In the genomic region with DNA sequence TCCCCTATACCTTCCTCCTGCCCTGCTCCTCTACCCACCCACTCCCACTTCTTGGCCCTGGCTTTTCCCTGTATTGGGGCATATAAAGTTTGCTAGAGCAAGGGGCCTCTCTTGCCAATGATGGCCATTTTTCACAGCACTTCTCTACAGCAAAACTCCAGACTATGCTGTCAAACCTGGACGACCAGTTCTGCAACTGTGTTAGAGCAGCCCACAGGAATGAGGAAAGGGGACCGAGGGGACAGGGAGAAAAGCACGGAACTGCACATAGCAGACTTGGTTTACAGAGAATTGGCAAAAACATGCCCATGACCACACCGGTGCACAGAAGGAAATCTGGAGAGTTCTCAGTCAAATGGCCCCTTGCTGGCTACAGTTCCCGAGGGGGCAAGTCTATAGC, we compare ENCODE assay signal across 22 mouse cellular contexts.
DNase-seq lines count a peak whose midpoint lies in the region; ATAC-seq and TF ChIP-seq lines count a peak whose summit lies in the region.
"Had no signal": no experiment of that assay in that cellular context is flagged by ENCODE, and none has a peak within 500 bp of the region (broad histone marks: within the 10 kb centered on the region; RNA-seq: fewer than 3 reads in every experiment).

No protein-coding gene starts in this region.

- no peak for TF ChIP-seq EP300 in stomach, postnatal 0 days (optimal IDR thresholded peaks at IDR 0.05)

- H3K27ac ChIP-seq in kidney, embryonic 14.5 days (ENCODE audit: low read depth, low read length): peak overlapping the region; percentile 11; the same call in 1 of the 2 replicates
- no peak overlapping the region for H3K27ac ChIP-seq in lung, embryonic 14.5 days (ENCODE audit: low read depth)
- H3K27ac ChIP-seq in embryonic facial prominence, embryonic 14.5 days (replicated peaks; ENCODE audit: low read depth, low read length): no peak overlapping the region
- no peak overlapping the region; the same call in 1 of the 2 replicates for H3K27ac ChIP-seq in stomach, postnatal 0 days (replicated peaks)
- H3K27ac ChIP-seq in intestine, postnatal 0 days (ENCODE audit: low read depth, low read length): no peak overlapping the region
- H3K27ac ChIP-seq: forebrain, embryonic 13.5 days; heart, embryonic 13.5 days; hindbrain, embryonic 14.5 days; intestine, embryonic 15.5 days; midbrain, embryonic 10.5 days had no signal

- no peak for TF ChIP-seq CTCF in lung, embryonic 14.5 days (IDR thresholded peaks at IDR 0.05; ENCODE audit: low read depth)
- no peak for TF ChIP-seq CTCF in stomach, postnatal 0 days (IDR thresholded peaks at IDR 0.05; ENCODE audit: low read depth)
- no peak for TF ChIP-seq CTCF in intestine, postnatal 0 days (IDR thresholded peaks at IDR 0.05; ENCODE audit: low read depth)

- WGBS in kidney, embryonic 14.5 days: 70% methylated on average over 5 of the region's 5 CpGs
- 56% methylated on average over 5 of the region's 5 CpGs for WGBS in lung, embryonic 14.5 days
- 75% methylated on average over 5 of the region's 5 CpGs for WGBS in embryonic facial prominence, embryonic 14.5 days
- 52% methylated on average over 5 of the region's 5 CpGs for WGBS in stomach, postnatal 0 days
- WGBS in intestine, postnatal 0 days: 56% methylated on average over 5 of the region's 5 CpGs

- no peak overlapping the region for H3K9ac ChIP-seq in kidney, embryonic 14.5 days (ENCODE audit: low read depth, low read length)
- no peak overlapping the region for H3K9ac ChIP-seq in lung, embryonic 14.5 days
- H3K9ac ChIP-seq in embryonic facial prominence, embryonic 14.5 days (ENCODE audit: low read depth, low read length): no peak overlapping the region
- H3K9ac ChIP-seq in stomach, postnatal 0 days (ENCODE audit: low read length): no peak overlapping the region
- H3K9ac ChIP-seq in intestine, postnatal 0 days (ENCODE audit: low read depth, low read length): no peak overlapping the region
- H3K9ac ChIP-seq: forebrain, embryonic 13.5 days; heart, embryonic 13.5 days; hindbrain, embryonic 14.5 days; intestine, embryonic 15.5 days had no signal

- no peaks in the 10 kb centered on the region for H3K9me3 ChIP-seq in kidney, embryonic 14.5 days (ENCODE audit: control insufficient read depth, low read length)
- H3K9me3 ChIP-seq in lung, embryonic 14.5 days (ENCODE audit: low read depth, low read length): no peaks in the 10 kb centered on the region
- no peaks in the 10 kb centered on the region for H3K9me3 ChIP-seq in embryonic facial prominence, embryonic 14.5 days (ENCODE audit: control insufficient read depth, low read length)
- H3K9me3 ChIP-seq in stomach, postnatal 0 days (ENCODE audit: control insufficient read depth, low read length): no peaks in the 10 kb centered on the region
- no peaks in the 10 kb centered on the region for H3K9me3 ChIP-seq in intestine, postnatal 0 days (ENCODE audit: control insufficient read depth)
- H3K9me3 ChIP-seq: forebrain, embryonic 13.5 days; heart, embryonic 13.5 days; intestine, embryonic 15.5 days; midbrain, embryonic 10.5 days had no signal

- no peaks in the 10 kb centered on the region for H3K36me3 ChIP-seq in kidney, embryonic 14.5 days (ENCODE audit: control insufficient read depth, insufficient read depth, low read length)
- H3K36me3 ChIP-seq in lung, embryonic 14.5 days (ENCODE audit: insufficient read depth): no peaks in the 10 kb centered on the region
- no peaks in the 10 kb centered on the region for H3K36me3 ChIP-seq in embryonic facial prominence, embryonic 14.5 days (ENCODE audit: control insufficient read depth, insufficient read depth, low read length)
- no peaks in the 10 kb centered on the region for H3K36me3 ChIP-seq in stomach, postnatal 0 days (ENCODE audit: control insufficient read depth, insufficient read depth, low read length)
- H3K36me3 ChIP-seq in intestine, postnatal 0 days (ENCODE audit: control insufficient read depth, insufficient read depth): no peaks in the 10 kb centered on the region
- H3K36me3 ChIP-seq: G1E; heart, embryonic 13.5 days; intestine, embryonic 15.5 days; midbrain, embryonic 10.5 days had no signal

- no peak for ATAC-seq in kidney, embryonic 14.5 days (ENCODE audit: low FRiP score, low TSS enrichment)
- ATAC-seq in lung, embryonic 14.5 days (ENCODE audit: insufficient read depth): peak; percentile 54
- peak; percentile 77; the same call in 1 of the 2 replicates for ATAC-seq in embryonic facial prominence, embryonic 14.5 days (ENCODE audit: low read depth)
- no peak for ATAC-seq in stomach, postnatal 0 days (ENCODE audit: low FRiP score, low TSS enrichment)
- ATAC-seq in intestine, postnatal 0 days: no peak
- ATAC-seq: activated CD4-positive, CD25-positive, alpha-beta regulatory T cell, adult 4 months; forebrain, embryonic 13.5 days; intestine, embryonic 15.5 days had no signal

- no peak overlapping the region for H3K4me2 ChIP-seq in kidney, embryonic 14.5 days (replicated peaks; ENCODE audit: low read depth, low read length)
- H3K4me2 ChIP-seq in lung, embryonic 14.5 days: no peak overlapping the region
- no peak overlapping the region for H3K4me2 ChIP-seq in embryonic facial prominence, embryonic 14.5 days (ENCODE audit: low read depth, low read length)
- H3K4me2 ChIP-seq in stomach, postnatal 0 days (replicated peaks; ENCODE audit: low read depth): no peak overlapping the region
- H3K4me2 ChIP-seq in intestine, postnatal 0 days (replicated peaks; ENCODE audit: low read depth): no peak overlapping the region
- H3K4me2 ChIP-seq: forebrain, embryonic 13.5 days; heart, embryonic 13.5 days; hindbrain, embryonic 14.5 days; intestine, embryonic 15.5 days; liver, embryonic 11.5 days had no signal

- no peaks in the 10 kb centered on the region for H3K4me1 ChIP-seq in kidney, embryonic 14.5 days (ENCODE audit: control insufficient read depth, insufficient read depth, low read length)
- no peaks in the 10 kb centered on the region for H3K4me1 ChIP-seq in lung, embryonic 14.5 days (ENCODE audit: insufficient read depth)
- no peaks in the 10 kb centered on the region for H3K4me1 ChIP-seq in embryonic facial prominence, embryonic 14.5 days (ENCODE audit: control insufficient read depth, insufficient read depth, low read length)
- no peaks in the 10 kb centered on the region for H3K4me1 ChIP-seq in stomach, postnatal 0 days (replicated peaks; ENCODE audit: control insufficient read depth, insufficient read depth)
- H3K4me1 ChIP-seq in intestine, postnatal 0 days (replicated peaks; ENCODE audit: control insufficient read depth, insufficient read depth, low read length): no peaks in the 10 kb centered on the region
- H3K4me1 ChIP-seq: heart, embryonic 13.5 days; midbrain, embryonic 10.5 days had no signal

- H3K27me3 ChIP-seq in kidney, embryonic 14.5 days (ENCODE audit: control insufficient read depth, insufficient read depth, low read length): no peaks in the 10 kb centered on the region
- H3K27me3 ChIP-seq in lung, embryonic 14.5 days (ENCODE audit: insufficient read depth, low read length): no peaks in the 10 kb centered on the region
- H3K27me3 ChIP-seq in embryonic facial prominence, embryonic 14.5 days (replicated peaks; ENCODE audit: control insufficient read depth, insufficient read depth, low read length): no peaks in the 10 kb centered on the region
- H3K27me3 ChIP-seq in stomach, postnatal 0 days (ENCODE audit: control insufficient read depth, insufficient read depth, low read length): no peaks in the 10 kb centered on the region
- H3K27me3 ChIP-seq in intestine, postnatal 0 days (replicated peaks; ENCODE audit: control insufficient read depth, insufficient read depth, low read length): no peaks in the 10 kb centered on the region
- H3K27me3 ChIP-seq: forebrain, embryonic 13.5 days; heart, embryonic 13.5 days; intestine, embryonic 15.5 days had no signal

- DNase-seq in kidney, postnatal 25 days: no peak
- DNase-seq in lung, embryonic 14.5 days: peak; percentile 72
- DNase-seq in lung, postnatal 14 days: no peak
- DNase-seq in embryonic facial prominence, embryonic 14.5 days (ENCODE audit: low spot score): peak; percentile 74
- DNase-seq in stomach, postnatal 0 days (ENCODE audit: low spot score): peak; percentile 33
- DNase-seq in layer of hippocampus, adult 8-10 months (ENCODE audit: low spot score in 2 of 2): no peak
- DNase-seq: adrenal gland, postnatal 14 days; cerebellum, adult 9-11 months; heart, adult 18-20 months; heart, postnatal 36 days; retina, postnatal 1 day had no signal

- H3K4me3 ChIP-seq in kidney, embryonic 14.5 days (ENCODE audit: low read length): no peak overlapping the region
- H3K4me3 ChIP-seq in lung, embryonic 14.5 days (ENCODE audit: low read depth, low read length): no peak overlapping the region
- H3K4me3 ChIP-seq in embryonic facial prominence, embryonic 14.5 days (ENCODE audit: low read depth, low read length): no peak overlapping the region
- no peak overlapping the region for H3K4me3 ChIP-seq in stomach, postnatal 0 days (ENCODE audit: low read depth, low read length)
- H3K4me3 ChIP-seq in intestine, postnatal 0 days (ENCODE audit: low read depth, low read length): no peak overlapping the region
- H3K4me3 ChIP-seq: erythroblast, embryonic 14.5 days; forebrain, embryonic 13.5 days; heart, embryonic 13.5 days; intestine, embryonic 15.5 days; midbrain, embryonic 10.5 days had no signal

Comparison
In these comparisons a context has a peak if more than half of its experiments do, and no peak if none do; other contexts are left out.
1. DNase-seq: peak in lung, embryonic 14.5 days (single experiment), embryonic facial prominence, embryonic 14.5 days (single experiment) and stomach, postnatal 0 days (single experiment); none in kidney, postnatal 25 days (0 of 2), lung, postnatal 14 days (single experiment) and layer of hippocampus, adult 8-10 months (0 of 2).
2. ATAC-seq: peak in lung, embryonic 14.5 days (single experiment) and embryonic facial prominence, embryonic 14.5 days (single experiment); none in kidney, embryonic 14.5 days (single experiment), stomach, postnatal 0 days (single experiment) and intestine, postnatal 0 days (single experiment).